Mouse (Mus musculus) activated CD4-positive, CD25-positive, alpha-beta regulatory T cell, adult 4 months (primary cell): ENCODE measurements around the gene Myl6. TPM values are rescaled to one million over a fixed set of nuclear protein-coding genes. Genes with fewer than 3 reads are reported as not detected.
A peak's percentile ranks its signal among the peaks of the same experiment; 100 is the strongest.

Source experiments
- ATAC-seq: one replicate; pipeline ENCODE4 v1.8.0; 2017
- polyA plus RNA-seq, 2 experiments: library from polyadenylated mRNA; unstranded; fragments of 100-300 nt; shearing (Covaris generic); gene quantifications; one replicate each; pipeline ENCODE4 v1.2.1; 2017

Gene Myl6
- 1,000 to 10,000 TPM; 1,113 TPM for polyA plus RNA-seq

GRCm38 (mm10) chr10:128493695-128494666, at the start of gene Myl6:
Myl6 (minus strand) TSS chr10:128494145.
- ATAC-seq = peak; percentile 82

DNA sequence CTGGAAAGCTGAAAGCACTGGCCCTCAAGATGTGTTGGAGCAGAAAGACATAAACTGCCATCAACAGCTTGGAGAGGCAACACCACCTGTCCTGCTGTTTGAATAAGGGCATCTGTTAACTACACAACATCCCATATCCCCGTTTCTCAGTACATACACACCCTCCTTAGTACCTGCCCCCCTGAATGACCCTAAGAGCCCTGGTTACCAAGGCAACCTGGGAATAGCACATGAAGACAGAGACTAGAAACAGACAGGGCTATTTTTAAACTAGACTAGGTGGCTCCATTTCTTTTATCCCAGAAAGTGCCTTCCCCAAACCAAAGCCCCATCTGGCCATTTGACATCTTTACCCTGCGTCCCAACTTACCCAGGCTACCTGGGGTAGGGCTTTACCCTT, 49.2 kb upstream of the Myl6 start:
- ATAC-seq = no peak

GRCm38 (mm10) chr10:128538340-128538870, 44.5 kb upstream of the Myl6 start:
- ATAC-seq = no peak

GRCm38 (mm10) chr10:128536266-128536940, 42.5 kb upstream of the Myl6 start:
- peak; percentile 99 for ATAC-seq

- ATAC-seq = peak; percentile 33
Measured at GRCm38 (mm10) chr10:128535624-128536265, 41.8 kb upstream of the Myl6 start.

GRCm38 (mm10) chr10:128535206-128535605, 41.3 kb upstream of the Myl6 start:
- ATAC-seq = no peak

GRCm38 (mm10) chr10:128526366-128527356, 32.7 kb upstream of the Myl6 start:
- no peak for ATAC-seq

DNA sequence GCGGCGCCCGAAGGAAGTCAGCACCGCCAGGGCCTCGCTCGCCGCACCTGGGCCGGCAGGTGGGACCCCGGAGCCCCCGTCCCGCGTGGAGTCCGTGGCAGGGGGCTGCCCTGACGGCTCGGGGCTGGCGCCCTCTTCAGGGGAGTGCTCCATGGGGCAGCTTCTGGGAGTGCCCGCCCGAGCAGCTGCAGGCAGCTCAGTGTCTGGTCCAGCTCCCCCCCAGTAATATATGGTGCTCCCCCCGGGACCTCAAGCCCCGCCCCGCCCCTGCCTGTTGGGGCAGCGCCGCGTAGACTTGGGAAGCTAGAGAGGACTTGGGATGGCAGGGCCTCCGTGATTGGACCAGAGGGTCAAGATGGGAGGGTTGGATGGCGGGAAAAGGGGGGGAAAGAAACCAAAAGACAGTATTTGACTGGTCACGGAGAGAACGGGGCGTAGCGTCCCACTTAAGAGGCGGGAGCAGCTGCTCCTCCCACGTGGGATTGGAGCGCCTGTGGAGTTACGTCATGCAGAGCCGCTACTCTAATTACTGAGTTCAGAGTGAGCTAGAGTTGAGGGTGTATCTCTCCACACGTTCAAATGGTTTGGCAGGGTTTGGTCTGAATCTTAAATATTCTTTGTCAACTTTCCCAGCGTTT, 31.8 kb upstream of the Myl6 start, which contains the start of gene Esyt1:
Gene Esyt1 (minus strand): TSS at position 201 of the 638 bp plus-strand sequence.
- ATAC-seq = peak; percentile 83

- peak; percentile 61 for ATAC-seq
Measured at GRCm38 (mm10) chr10:128524732-128525662, 31.1 kb upstream of the Myl6 start.

DNA sequence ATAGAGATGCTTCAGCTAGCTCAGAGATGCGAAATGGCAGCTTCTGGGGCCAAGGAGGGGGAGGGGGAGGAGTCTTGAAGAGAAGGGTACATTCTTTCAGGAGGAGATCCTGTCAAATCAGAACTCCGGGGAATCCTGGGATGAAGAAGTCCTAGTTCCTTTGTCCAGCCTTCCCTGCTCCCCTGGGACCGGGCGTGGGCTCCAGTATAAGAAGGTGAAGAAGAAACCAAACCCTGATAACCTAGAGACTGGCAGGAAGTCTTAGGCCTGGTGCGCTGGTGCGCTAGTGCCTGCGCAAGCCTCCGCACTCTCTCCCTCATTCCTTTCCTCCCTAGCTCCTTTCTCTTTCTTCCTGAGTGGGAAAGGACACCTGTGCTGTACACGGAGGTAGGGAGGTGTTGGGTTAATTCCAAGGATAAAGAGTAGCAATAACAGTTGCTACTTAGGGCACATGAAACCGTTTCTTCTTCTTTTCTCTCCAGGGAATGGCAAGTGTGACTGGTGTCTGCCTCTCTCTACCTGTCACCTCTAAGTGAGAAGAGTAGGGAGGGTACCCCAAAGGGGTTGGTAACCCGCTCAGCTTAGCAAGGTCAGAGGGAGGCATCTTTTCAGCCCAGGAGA, 30.3 kb upstream of the Myl6 start:
- no peak for ATAC-seq

DNA sequence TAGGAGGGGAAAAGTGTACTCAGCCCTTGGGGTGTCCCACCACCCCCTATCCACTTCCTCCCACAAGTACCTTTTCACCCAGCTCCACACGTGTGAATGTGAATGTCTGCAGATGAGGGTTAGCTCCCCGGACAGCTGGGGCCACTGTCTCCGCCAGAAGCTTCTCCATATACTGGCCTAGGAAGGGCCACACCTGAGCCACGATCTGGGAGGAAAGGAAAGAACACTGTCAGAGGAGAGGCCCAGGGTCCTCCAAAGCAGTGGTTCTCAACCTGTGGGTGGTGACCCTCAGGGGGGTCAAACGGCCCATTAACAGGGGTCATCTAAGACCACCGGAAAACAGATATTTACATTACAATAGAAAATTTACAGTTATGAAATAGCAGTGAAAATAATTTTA, 28.4 kb upstream of the Myl6 start:
- no peak for ATAC-seq

DNA sequence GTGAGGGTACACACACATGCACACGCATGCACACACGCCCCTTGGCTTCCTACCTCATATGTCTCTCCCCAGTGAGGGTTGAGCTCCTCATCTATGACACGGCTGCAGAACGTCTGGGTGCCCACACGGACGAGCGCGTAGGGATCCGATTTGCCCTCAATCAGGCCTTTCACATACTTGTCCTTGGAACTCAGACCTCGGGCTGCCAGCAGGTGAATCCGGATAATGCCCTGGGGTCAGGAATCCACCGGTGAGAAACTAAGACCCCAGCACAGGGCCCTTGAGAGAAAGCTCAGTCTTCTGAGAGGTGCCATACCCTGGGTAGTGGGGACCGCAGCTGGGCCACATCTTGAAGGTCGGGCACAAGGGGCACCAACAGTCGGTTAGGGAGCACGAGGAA, 26.6 kb upstream of the Myl6 start:
- ATAC-seq = no peak

DNA sequence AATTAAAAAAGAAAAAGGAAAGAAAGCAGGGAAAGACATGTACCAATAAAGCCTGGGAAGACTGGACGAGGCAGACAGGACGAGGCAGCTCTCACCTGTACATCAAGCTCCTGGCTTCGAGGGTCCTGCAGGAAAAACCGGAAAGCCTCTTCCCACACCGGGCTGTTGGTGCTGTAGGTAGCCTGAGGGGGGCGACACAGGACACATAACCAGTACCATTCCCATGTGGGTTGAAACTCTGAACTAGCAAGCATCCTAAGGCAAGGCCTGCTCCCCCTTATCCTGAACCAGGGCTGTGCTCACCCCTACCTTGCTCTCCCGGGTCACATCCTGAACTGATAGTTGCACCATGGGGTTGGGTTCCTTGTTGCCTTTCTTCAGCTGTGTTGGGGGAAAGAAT, 24.9 kb upstream of the Myl6 start:
- no peak for ATAC-seq

DNA sequence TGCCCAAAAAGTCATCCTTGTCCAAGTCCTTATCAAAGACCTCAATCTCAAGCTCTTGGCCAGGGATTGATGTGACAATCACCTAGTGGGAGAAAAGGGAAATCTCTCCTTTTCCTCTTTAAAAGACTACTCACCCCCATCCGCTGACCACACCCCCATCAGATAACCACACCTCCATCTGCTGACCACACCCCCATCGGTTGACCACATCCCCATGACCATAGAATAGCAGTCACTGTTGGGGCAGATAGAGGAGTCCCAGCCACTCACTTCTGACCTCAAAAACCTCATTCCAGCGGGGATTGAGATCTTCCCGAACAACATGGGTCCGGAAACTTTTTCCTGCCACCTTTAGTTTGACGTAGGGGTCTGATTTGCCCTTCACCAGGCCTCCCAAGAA, 22.7 kb upstream of the Myl6 start:
- no peak for ATAC-seq

DNA sequence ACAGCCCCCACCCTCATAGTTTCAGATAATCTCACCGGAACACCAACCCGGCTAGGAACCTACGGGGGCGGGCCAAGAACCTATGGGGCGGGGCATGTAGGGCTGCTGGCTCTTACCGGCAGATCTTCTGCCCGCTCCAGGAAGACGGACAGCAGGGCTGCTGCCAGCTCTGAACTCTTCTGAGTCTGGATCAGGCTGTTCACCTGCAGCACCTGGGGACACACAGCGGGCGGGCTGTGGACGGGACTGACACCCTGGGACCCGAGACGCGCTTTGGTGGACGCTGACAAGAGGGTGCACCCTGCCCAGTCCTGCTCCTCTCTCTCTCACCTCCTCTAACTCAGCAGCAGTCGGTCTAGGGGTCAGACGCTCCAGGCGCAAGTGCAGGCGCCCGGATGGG, 22.1 kb upstream of the Myl6 start:
- ATAC-seq = no peak

DNA sequence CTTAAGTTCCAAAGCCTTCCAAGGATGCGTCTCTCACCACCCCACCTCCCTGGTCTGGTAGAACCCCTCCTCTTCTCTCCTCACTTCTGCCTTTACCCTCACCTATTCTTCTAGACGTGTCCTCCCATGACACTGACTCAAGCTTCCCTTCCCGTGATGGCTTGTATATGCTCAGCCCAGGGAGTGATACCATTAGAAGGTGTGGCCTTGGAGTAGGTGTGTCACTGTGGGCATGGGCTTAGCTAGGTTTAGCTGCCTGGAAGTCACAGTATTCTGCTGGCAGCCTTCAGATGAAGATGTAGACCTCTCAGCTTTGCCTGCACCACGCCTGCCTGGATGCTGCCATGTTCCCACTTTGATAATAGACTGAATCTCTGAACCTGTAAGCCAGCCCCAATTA, 21.1 kb upstream of the Myl6 start:
- no peak for ATAC-seq

GRCm38 (mm10) chr10:128511761-128512160, 17.8 kb upstream of the Myl6 start:
- ATAC-seq = no peak

GRCm38 (mm10) chr10:128511189-128511588, 17.2 kb upstream of the Myl6 start:
- no peak for ATAC-seq

DNA sequence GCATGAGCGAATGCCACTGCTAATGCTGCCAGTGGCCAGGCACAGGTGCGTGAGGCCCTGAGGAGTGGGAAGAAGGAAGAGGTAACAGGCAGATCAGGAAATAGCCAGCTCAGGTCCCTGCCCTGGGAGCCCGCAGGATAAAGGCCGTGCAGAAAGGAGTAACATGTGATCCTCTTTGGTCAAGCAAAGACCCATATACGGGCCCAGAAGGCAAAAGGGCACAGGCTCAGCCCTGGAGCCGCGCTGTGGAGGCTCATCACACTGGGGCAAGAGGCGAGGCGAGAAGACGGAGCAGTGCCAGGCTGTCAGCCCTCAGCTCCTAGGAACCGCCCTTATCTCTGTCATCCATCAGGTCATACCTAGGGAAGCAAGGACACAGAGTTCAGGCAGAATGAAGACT, 16.4 kb upstream of the Myl6 start:
- no peak for ATAC-seq
